Mouse (Mus musculus) adrenal gland, postnatal 4 days (tissue): ENCODE data around the gene Ap5m1. TPM values are rescaled to one million over a fixed set of nuclear protein-coding genes. Genes with fewer than 3 reads are reported as not detected.

Experiments used
- DNase-seq, 2 experiments: peaks; one replicate each; pipeline ENCODE4 v3.0.0; 2021 to 2022; ENCODE audit warnings: low spot score in 2 of 2, mixed read lengths in 2 of 2
- total RNA-seq, 2 experiments: library from RNA; stranded (reverse); gene quantifications; 2 replicates each; pipeline ENCODE4 v1.2.3; 2021

Ap5m1 gene
- total RNA-seq, 2 experiments from 2014 or later, result 23.8 to 27.8 TPM

DNA sequence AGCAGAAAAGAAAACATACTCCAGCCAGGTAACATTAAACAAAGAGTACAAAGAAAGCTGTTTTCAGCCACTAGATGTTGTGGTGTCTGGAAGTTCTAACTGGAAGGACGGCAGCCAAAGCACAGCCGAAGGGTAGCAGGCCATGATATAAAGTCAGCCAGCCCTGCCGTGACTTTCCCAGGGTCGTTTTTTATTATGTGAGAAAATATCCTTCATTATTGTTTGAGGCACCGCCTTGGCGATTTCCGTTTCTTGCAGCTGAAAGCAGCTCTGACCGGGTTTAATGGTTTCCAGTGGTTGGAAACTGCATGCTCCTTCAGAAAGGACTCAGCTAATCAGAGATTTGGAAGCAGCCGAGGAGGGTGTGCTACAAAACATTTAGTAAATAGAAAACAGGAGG, 55.8 kb downstream of the Ap5m1 start:
- DNase-seq, result no peak

DNA sequence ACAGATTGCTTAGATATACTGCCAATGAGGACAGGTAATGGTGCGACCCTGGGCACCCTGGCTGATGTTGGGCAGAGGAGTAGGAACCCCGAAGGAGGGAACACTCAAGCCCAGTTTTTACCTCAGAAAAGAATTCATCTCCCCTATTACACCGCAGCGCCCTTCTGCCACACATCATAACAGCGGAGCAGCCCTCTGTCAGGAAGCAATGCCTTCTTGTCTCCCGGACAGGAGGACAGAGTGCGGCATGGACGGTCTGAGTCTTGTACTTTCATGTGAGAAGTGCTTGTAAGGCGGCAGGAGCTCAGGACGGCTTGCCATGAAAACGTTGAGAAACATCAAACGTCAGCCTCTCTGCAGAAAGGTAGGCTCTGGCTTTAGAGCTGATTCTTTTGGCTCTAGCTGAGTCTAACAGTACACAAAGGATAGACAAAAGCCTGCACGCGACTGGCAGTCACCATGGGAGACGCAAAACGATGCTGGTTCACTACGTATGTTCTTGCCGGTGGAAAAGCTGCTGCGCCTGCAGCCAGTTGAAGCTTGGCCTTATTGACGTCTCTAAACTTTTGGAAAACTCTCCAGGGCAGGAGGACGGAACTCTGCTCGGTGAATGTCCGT, 61.4 kb downstream of the Ap5m1 start:
- no peak for DNase-seq

DNA sequence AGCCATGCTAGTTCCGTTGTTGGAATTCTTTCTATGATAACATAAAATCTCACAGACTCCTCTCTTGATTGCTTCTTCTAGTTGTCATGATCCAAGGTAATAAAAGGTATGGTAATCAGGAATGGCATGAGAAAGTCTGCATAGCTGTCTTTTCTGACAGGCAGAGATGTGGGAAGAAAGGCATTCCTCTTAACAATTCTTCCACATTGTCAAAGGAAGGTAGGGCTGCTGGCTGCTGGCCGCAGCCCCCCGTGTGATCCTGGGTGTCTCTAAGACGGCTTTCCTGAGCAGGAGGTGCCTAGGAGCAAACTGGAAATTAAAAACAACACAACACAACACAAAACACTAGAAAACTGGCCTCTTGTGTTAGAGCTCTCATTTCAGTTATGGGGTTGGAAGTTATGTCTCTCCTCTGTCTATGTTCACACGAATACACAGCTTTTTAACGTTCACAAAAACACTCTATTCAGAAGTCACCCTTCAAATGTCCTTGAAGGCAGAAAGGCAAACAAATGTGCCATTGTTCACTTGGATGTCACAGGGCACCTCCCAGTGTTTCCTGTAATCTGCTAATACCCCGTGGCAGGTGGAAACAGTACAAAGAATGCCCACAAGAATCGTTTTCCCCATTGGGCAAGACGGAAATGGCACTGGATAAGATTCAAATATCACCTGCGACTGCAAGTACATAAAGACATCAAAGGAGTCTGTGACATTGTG, 62.8 kb downstream of the Ap5m1 start:
- DNase-seq, result no peak

DNA sequence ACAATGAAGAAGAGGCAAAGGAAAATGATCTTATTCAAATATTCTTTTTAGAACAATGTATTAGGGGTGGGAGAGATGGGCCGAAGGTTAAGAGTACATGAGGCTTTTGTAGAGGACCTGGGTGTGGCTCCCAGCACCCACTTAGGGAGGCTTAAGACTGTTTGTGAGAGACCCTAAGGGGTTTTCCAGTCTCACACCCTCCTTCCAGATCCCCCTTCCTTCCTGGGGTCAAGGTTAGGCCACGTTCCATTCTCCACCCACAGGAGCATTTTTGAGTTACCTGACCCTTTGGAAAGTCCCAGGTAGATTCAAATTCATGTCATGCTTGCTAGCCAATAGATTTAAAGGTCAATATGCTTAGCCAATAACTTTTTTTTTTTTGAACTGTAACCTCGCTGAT, 66.5 kb downstream of the Ap5m1 start:
- DNase-seq, result no peak

DNA sequence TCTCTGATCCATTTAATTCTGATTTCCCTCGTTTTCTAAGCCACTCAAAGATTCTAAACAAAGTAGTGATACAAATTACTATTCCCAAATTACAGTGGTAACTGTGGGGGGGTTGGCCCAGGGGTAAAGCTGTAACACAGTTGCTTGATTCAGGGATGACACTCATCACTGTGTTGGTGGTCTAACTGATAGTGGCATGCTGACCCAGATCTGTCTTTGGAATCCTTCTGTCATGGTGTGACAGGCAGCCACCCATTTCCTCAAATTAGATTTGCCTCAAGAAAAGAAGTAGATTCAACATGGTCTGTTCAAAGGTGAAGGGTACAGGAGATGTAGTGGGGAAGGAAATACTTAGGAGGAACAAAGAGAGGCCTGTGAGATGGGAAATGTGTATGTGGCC, 72.3 kb downstream of the Ap5m1 start:
- no peak for DNase-seq

DNA sequence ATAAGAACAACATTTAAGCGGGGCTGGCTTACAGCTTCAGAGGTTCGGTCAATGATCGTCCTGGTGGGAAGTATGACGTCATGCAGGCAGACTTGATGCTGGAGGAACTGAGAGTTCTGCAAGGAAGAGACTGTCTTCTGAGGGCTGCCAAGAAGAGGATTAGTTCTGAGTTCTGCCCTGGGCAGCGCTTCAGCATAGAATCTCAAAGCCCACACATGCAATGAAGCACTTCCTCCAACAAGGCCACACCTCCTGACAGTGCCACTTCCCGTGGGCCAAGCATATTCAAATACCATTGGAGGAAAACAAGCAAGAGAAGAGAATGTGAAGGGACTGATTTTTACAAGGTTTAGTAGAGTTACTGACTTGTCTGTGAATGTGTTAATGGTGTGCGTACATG, 74.9 kb downstream of the Ap5m1 start:
- no peak for DNase-seq

Other genes with a start within 250 kb of the Ap5m1 start
- 10 to 100 TPM; 38.5 to 41.0 TPM for gene Exoc5, start 556 bp downstream of the Ap5m1 start, total RNA-seq
- 10 to 100 TPM; 29.7 to 33.8 TPM for gene Naa30, start 106.1 kb downstream of the Ap5m1 start, total RNA-seq
- 10 to 100 TPM in 1 of 2 experiments, under 1 TPM in 1; 0.37 to 14.3 TPM for gene ccdc198, start 179.4 kb downstream of the Ap5m1 start, total RNA-seq